Mouse (Mus musculus) c-Kit-positive CD71-positive TER-119-negative erythroid progenitor cells, embryonic 14.5 days (primary cell): ENCODE results near the gene Hoxa2.

ENCODE experiments used
- DNase-seq: peaks from one replicate; pipeline ENCODE4 v3.0.0-alpha.2; 2013; ENCODE audit warnings: low read depth

The Hoxa2 gene

GRCm38 (mm10) chr6:52137841-52138535 is 26.6 kb downstream of the Hoxa2 start:
- no peak for DNase-seq

- DNase-seq, result no peak
Measured at GRCm38 (mm10) chr6:52123673-52124072, 41.0 kb downstream of the Hoxa2 start.

GRCm38 (mm10) chr6:52121173-52121572 is 43.5 kb downstream of the Hoxa2 start:
- DNase-seq, result no peak

GRCm38 (mm10) chr6:52118903-52119635 is 45.6 kb downstream of the Hoxa2 start:
- DNase-seq, result no peak

- no peak for DNase-seq
Measured at GRCm38 (mm10) chr6:52115899-52116298, 48.7 kb downstream of the Hoxa2 start.
